Mouse (Mus musculus): Measurements from ENCODE around the gene Arsb.
"Not testable (repeated sequence)": the region's sequence is repeated elsewhere in the genome, so short reads cannot be mapped to it uniquely, and the experiment has no call there.

The Arsb gene

DNA sequence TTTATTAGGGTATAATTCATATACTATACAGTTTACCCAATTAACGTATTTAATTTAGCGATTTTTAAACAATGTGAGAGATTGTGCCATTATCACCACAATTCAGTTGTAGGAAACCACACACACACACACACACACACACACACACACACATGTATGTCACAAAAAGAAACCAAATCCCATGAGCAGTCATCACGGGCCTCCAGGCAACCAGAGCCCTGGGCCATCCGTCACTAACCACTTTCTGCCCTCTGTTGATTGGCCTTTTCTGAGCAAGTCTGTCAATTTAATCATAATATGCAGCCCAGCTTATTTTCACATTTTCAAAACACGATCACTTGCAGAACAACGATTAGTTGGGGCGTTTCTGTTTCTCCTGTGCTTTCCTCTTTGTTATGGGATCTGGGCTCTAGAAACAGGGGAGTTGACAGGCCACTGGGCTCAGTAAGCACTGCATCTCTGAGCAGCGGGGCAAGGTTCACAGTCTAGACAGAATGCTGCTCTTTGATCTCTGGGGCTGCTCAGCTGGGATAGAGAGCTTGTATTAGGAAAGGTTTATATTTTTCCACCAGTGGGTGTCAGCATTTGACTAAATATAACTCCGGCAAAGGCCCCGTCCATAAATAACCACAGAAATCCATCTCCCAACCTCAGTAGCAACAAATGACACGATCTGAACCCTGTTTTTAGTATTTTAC lies 21.7 kb downstream of the Arsb start:
- DNase-seq = peak; percentile 72

DNA sequence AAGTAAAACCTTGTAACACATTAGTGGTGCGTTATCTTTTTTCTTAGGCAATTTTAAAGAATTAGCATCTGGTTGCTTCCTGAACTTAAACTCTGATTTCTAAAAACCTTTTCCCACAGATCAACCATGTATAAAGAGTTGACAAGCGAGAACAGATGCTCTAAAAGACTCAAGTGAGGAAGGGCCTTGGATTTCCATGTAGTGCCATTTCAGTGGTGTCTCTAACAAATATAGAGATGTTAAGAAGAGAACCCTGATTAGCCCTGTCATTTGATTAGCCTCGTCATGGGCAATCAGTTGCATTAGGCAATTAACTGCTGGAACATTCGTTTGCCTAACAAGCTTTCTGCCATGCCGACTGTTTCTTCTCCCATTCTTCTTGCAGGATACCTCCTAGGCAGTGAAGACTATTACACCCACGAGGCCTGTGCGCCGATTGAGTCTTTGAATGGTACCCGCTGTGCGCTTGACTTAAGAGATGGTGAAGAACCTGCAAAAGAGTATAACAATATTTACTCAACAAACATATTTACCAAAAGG lies 22.3 kb downstream of the Arsb start:
- DNase-seq = no peak

DNA sequence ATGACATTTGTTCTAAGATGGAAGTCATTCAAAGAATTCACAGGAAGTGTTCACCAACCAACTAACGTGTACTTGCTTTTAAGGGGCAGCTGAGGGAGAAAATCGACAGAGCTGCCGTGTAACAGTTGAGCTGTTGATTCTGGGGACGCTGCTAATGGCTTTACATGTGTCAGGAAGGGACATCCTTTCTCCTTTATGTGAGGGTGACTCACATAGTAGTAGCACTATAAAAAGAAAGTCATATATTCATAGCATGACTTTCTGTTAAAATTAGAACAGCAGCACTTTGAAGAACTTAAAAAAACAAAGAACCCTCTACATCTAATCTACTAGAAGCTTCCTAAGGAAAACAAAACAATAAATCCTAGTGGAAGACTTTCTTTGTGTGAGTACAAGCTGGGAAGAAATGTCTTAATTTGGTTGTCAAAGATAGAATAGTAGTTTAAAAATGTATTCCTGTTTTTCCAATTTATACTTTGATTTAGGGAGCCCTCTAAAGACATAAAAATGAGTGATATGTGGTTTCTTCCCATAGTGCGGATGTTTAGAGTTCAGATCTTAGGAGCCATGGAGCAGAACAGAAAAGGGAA lies 25.7 kb downstream of the Arsb start:
- no peak for DNase-seq

DNA sequence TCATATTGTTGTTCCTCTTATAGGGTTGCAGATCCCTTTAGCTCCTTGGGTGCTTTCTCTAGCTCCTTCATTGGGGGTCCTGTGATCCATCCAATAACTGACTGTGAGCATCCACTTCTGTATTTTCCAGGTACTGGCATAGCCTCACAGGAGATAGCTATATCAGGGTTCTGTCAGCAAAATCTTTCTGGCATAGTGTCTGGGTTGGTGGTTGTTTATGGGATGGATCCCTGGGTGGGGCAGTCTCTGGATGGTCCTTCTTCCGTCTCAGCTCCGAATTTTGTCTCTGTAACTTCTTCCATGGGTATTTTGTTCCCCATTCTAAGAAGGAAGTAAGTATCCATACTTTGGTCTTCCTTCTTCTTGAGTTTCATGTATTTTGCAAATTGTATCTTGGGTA lies 38.9 kb downstream of the Arsb start:
- not testable (repeated sequence) for DNase-seq

DNA sequence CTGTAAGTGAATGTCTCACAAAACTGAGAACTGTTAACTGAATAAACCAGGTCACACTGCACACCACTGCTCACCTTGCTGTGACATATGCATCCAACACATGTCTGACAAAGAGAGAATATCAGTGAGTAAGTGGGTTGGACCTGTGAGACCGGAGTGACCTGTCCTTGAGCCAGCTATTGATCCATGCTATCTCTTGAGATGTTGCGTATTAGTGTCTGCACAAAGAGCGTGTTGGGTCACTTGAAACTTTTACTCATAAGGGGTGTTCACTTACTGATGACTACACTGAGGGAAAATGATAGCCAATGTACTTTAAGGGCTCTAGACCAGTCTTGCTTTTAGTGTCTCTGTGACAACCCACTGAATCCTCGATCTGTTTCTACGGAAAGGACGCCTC lies 42.7 kb downstream of the Arsb start:
- DNase-seq = no peak

DNA sequence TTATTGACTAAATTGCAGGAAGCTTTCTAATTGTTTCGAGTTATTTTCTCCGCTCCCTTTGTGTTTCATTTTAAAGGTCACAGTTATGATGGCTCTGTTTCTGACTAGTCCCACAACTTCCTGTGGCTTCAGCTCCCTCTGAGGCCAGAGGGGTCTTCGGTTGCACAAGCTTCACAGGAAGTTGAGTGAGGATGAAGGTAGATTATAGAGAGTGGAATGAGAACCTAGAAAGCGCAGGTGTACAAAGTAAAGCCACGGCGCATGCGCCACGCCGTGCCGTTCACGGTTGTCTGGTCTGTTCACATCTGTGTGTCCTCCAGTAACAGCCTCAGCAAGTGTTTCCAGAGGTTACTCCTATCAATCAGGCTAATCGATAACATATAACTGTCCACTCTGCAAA lies 43.2 kb downstream of the Arsb start:
- DNase-seq = no peak

DNA sequence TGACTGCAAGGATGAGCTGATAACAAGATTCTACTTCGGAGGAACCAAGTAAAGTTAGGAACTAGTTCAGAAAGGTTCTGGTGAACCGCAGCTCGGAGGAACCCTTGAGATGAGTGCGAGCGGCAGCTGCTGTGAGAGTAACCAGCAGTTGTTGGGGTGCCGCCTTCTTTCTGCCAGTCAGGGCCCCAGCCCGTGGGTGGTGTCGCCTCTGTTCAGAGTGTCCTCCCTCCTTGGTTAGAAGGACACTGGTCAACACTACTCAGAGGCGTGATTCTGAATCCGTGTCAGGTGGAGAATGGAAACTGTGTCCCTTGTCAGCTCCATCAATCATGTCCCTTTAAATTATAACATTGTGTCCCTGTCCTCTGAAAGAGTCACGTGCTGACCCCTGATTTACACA lies 43.7 kb downstream of the Arsb start:
- no peak for DNase-seq

DNA sequence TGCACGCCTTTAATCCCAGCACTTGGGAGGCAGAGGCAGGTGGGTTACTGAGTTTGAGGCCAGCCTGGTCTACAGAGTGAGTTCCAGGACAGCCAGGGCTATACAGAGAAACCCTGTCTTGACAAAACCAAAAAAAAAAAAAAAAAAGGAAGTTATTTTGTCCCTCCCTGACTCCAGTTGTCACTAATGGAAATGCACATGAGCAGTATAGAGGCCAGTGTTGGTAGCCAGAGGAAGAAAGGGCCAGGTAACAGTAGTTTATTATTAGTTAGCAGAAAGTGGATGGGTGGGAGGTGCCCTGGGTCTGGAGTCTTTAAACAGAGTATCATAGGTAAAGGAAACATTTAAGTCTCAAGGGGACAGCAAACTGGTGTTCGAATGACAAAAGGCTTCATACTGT lies 44.7 kb downstream of the Arsb start:
- no peak for DNase-seq

DNA sequence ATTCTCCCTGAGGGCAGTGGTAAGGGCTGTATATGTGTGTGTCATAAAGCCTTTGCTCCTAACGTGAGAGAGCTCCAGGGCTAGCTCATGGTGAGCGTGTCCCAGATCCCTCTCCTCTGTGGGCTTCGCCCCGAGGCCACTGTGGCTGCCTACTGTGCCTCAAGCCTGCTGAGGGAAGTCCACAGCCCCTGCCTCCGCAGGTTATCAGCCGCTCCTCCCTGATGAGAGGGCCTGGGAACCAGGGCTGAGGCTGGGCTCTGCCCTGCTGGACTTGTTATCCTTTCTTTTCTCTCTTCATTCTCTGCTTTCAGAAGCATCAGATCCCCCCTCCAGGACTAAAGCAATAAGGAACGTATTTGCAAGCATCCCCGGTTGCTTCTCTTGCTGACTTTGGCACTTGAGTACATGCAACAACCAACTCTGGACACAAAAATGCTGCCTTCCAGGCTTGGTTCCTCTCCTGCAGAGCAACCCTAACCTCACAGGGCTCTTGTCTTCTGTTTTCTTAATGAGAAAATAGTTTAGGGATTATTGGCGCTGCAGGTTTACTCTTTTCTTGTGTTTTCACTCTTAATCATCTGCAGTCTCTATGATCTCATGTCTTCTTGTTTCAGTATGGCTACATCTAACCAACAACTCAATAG lies 45.4 kb downstream of the Arsb start:
- no peak for DNase-seq

DNA sequence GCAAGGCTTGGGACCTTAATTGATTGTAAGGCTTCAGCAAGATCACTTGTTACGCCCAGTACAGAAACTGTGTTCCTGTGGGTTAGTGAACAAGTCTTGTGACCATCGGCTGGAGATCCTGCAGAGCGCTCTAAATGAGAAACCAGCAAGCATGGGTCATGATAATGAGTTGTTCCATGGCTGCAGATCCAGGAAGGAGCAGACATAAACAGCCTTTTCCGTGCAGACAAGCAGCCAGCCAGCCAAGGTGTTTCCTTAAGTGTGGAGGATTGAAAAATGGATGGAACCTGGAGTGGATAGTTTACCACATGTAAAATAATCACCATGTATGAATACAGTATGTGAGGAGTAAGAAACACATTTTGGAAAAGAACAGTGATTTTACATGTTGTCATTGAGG lies 48.7 kb downstream of the Arsb start:
- DNase-seq = no peak

DNA sequence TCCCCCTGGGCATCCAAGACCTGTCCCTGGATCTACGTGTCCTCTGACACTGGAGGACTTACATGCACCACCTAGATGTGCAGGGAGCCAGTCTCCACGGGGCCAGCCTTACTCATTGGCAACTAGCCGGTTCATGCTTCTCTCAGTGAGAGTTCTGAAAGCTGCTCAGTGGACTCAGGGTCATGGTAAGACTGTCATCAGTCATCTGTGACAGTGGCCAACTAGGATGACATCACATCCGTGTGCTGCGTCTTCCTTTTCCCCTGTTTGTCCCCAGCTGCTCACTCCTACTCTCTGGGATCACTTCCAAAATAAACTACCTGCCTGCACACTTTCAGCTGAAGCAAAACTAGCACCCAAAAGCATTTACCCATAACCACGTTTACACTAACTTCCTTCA lies 50.6 kb downstream of the Arsb start:
- DNase-seq = no peak

DNA sequence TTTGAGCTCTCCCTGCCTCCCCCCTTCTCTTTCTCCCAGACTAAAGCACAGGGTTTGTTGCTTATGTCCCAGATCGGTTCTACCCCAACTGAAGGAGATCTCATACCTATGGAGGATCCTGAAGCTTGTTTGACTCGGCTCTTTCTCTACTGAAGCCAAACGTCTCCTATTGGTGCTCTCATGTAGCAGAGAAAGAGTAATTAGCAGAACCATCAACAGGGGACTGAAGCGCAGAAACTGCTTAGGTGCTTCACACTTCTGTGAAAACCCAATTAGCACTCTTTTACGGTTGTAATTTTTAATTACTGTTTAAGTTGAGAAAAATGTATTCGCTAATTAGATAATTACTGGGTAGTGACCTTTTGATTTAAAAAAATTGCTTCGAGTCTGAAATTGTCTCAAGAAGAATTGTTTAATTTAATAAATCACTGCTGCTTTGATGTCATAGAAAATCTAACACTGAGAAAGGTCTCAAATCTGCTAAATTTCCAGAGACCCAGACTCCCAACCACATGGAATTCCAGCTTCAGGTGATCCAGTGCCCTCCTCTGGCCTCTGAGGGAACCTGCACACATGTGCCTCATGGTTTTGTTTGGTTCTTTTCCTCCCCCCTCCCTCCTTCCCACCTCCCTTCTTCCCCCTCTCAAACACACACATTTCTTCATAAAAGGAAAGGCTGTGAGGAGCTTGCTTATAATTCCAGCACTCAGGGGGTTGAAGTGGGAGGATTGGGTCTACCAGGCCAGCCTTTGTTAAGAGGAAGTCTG lies 54.5 kb downstream of the Arsb start:
- no peak for DNase-seq

DNA sequence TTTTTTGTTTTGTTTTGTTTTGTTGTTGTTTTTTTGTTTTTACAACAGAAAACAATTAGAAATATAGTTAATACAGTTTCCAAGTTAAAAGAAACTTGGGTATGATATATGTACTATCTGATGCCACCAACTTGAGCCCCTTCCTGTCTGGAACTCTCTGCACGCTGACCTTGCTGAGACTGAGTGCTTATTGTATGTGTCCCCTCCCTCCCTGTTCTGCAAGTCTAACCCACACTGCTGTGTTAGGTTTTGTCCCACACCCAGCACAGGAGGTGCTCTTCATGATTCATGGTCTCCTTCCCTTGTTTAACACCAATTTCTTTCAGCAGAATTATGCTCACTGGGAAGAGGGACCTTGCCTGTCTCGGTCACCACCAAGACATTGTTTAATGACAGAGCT lies 56.3 kb downstream of the Arsb start:
- no peak for DNase-seq

DNA sequence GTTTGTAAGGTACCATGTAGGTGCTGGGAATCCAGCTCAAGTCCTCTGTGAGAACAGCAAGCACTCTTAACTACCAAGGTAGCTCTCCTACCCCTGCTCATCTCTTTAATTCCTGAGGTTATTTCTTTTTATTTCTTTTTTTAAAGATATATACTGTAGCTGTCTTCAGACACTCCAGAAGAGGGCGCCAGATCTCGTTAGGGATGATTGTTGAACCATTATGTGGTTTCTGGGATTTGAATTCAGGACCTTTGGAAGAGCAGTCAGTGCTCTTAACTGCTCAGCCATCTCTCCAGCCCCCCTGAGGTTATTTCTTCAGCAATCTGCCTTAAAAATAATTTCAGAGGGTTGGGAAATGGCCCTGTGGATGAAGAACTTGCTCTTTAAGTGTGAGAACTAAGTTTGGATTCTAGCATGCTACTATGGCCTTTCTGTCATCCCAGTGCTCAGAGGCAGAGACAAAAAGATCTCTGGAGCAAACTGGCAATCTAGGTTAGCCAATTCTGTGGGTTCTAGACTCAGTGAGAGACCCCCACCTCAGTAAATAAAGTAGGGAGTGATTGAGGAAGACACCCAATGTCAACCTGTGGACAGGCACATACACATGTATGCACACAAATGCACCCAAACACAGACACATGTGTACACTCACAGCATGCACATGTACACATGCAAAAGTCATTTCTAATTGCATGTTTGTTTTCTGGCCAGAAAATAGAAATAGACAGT lies 58.3 kb downstream of the Arsb start:
- no peak for DNase-seq

DNA sequence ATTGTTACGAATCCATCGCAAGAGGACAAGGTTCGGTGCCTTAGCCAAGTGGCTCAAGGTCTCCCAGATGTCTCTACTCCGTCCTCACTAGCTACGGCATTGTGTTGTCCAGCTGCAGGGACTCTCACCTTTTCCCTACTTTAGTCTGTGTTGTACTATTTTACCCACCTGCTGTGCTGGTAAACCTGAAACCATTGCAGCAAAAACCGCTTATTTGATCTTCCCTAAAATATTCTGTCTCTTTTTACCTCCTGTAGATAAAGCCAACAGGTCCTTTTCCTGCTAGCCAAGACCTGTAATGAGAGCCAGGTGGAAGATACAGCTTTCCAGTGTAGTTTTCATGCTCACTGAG lies 58.8 kb downstream of the Arsb start:
- no peak for DNase-seq

DNA sequence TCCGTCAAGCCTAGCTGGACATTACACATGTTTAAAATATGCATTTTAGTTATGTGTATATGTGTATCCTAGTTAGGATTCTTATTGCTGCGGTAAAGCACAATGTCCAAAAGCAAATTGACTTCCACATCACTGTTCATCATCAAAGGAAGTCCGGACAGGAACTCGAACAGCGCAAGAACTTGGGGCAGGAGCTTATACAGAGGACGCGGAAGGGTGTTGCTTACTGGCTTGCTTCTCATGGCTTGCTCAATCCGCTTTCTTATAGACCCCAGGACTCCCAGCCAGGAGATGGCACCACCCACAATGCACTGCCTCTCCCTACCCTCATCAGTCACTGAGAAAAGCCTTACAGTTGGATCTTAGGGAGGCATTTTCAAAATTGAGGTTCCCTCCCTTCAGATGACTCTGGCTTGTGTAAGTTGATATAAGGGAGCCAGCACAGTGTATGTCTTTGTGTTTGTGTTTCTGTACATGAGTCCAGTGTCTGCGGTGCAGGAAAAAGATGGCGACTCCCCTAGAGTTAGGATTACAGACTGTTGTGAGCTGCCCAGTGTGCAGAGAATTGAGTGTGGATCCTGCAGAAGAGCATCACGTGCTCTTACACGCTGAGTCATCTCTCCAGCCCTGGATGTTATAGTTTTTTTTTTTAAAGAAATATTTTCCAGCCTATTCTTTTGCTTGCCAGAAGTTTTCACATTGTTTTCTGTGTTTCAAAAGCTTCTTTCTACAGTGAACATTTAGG lies 66.2 kb downstream of the Arsb start:
- DNase-seq = no peak

DNA sequence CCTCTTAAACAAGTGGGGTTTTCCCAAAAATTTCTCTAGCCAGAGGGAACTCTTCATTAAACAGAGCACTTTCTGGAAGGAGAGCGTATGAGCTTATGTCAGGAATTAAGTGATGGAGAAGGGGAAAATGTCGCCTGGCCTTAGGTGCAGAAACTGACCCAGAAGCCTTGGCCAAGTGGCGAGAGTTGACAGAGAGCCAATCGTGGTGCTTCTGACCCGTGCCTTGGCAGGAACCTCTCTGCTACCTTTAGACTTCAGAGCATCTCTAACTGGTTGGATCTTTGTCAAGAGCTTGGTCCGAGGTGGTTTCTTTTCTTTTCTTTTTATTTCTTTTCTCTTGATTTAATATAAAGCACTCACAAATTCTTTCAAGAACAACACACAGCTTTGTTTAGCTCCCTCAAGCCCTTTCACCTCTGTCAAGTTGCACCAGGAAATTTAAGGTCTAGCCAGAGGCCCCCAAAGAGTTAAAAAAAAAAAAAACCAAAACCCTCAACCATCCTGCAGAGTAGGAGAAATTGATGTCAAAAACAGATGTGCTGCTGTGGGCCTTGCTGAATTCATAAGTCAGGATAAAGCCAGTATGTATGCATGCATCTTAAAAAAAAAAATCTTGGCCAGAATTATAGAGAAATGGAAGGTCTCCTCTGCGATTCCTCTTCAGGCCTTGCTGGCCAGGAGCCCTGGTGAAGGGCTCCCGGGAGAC lies 67.2 kb downstream of the Arsb start:
- peak; percentile 65 for DNase-seq

DNA sequence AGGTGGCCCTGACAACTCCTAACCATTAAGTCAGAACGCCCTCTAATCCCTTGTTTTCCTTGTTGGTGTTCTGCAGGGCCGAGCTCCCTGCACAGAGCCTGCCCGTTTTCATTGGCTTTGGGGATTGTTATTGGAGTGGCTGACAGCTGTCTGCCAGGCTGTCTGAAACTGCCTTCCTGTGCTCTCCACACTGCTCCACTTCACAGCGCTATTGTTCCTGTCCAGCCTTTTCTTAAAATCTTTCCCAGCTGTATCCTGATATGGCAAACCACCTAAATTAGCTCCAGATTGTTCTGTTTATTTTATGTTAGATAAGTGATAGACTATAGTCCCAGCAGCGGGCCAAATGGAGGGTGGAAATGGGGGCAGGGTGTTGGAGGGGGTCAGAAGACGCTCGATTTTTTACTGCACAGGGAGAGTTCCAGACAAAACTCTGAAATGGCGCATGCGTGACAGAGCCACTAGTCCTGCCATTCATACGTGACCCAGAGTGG lies 67.8 kb downstream of the Arsb start:
- DNase-seq = peak; percentile 33

DNA sequence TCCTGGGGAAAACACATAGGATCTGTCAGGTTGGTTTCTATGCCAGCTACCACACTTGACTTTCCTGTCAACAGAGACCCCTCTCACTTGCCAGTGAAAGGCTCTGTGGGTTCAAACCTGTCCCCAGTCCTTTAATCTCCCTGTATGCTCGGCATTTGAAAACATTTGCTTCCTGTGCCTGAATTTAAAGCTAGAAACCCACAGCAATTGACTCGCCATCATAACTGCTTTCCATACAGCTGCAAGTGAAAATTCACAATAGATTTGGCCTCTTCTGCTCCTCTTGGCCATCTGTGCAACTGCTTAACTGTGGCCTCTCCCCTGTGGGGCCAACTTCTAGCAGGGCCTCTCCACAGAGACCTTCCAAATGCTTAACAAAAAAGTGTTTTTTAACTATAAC lies 68.3 kb downstream of the Arsb start:
- no peak for DNase-seq

DNA sequence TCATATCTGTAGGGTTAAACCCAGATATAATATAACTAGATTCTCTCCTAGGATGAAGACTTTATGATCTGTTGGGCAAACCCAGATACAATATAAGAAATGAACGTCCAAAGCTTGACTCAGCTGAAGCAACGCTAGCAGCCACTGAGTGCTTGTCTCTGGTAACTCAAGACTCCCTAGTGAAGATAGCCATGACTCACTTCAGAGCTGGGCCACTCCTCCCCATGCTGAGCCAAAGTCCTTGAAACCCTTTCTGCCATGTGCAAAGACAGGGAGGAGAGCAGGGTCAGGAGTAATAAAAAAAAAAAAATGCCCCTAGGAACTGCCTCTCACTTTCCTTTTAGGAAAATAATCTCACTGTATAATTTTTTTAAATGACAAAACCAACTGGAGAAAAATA lies 68.7 kb downstream of the Arsb start:
- DNase-seq = no peak

DNA sequence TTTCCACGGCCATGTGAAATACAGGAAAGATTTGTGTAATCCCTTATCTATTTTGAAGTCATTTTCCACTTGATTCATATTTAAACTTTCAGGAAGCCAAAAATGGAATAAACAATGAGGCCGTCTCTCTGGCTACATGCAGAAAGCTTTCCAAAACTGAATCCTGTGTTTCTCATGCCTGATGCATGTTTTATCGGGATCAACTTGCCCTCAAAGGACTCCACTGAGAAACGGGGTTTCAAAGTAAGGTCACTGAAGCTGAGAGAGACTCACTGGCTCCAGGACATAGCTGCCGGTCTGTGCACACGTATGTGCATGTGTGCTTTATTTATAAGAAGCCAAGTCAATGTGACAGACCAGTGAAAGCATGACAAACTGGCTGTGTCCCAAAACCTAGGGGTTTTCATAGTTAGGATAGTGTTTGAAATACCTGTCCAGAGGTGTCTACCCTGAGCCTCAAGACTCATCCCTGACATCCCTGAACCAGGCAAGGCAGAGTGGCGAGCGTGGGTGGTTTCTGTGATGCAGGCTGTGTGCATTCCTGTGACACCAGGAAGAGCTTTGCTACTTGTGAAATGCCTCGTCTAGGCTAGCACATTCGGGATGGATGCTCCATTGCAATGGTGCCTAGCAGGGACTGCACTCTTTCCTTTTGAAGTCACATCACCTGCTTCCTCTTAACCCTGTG lies 75.5 kb downstream of the Arsb start:
- no peak for DNase-seq

Data from cerebellum, adult 9-10 months (tissue).